Mouse (Mus musculus): ENCODE data around the gene Rpl4. TPM values are rescaled to one million over a fixed set of nuclear protein-coding genes. Genes with fewer than 3 reads are reported as not detected.
"Not testable (repeated sequence)": the region's sequence is repeated elsewhere in the genome, so short reads cannot be mapped to it uniquely, and the experiment has no call there.

The Rpl4 gene
- 801 and 813 TPM in 2 replicates for polyA plus RNA-seq (2016; fragmentation: Nextera tagmentation; extraction: Ambion mirVana)

DNA sequence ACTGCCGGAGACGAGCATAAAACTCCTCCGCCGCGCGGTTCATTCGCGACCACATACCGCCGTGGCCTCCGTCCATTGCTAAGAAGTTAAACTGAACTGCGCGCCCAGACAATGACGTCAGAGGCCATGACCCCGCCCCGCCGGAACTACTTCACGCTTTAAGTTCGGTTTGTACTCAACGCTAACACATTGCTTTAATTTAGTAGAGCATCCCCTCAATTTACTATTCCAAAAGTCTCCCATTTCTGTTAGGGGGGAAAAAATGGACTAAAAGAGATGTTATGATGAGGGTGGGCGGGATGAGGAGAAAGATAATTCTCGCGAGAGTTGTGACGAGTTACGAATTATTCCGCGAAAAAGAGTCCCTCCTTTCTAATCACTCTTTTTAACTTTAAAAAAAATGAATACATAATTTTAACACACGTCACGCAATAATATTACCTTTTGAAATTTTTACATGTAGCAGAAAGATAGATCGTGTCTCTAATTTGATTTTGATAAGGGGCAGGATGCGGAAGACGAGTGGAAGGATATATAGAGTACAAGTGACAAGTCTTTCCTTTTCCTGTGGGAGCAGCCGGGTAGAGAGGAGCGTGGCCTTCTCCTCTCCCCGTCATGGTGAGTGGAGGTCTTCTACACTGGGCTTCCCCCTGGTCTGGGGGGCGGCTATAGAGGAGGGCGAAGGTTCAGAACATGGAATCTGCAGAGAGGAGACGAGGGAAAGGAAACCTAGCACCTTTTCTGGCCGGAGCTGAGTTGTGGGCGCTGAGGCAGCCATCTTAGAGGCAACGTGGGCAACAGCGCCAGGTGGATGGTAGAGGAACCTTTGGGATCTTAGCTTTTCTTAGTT is at the start of gene Rpl4, which contains the start of gene Zwilch:
TSS of gene Rpl4 (plus strand) at position 560 of the 850 bp plus-strand sequence.
TSS of gene Zwilch (minus strand) at position 289 of the 850 bp plus-strand sequence.
- WGBS = under 1% methylated on average over 42 of the region's 42 CpGs
- peak within 1 kb of the TSS; percentile 71 for H3K9ac ChIP-seq

DNA sequence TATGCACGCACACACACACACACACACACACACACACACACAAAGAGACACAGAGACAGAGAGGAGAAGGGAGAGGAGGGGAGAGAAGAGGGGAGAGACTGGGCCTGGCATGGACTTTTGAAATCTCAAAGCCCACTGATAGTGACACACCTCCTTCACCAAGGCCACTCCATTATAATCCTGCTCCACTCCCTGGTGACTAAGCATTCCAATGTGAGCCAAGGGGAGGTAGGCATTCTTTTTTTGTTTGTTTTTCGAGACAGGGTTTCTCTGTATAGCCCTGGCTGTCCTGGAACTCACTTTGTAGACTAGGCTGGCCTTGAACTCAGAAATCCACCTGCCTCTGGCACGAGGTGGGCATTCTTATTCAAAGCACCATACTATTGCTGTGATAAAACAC is 48.3 kb upstream of the Rpl4 start:
- 64% methylated on average over 3 of the region's 3 CpGs for WGBS

More for the DNA sequence above, at the start of gene Rpl4, which contains the start of gene Zwilch:
- Histone ChIP-seq H3K4me1 (peaks cover 17% of the 10 kb centered on the region; the same call in 1 of the 2 replicates), H3K4me2 (replicated peaks) (peak within 1 kb of the TSS; percentile 81), H3K27ac (no peak within 1 kb of the TSS), H3K36me3 (peaks cover 30% of the 10 kb centered on the region), H3K27me3 (replicated peaks) (no peaks in the 10 kb centered on the region), H3K4me3 (peak within 1 kb of the TSS; percentile 71), H3K9me3 (no peaks in the 10 kb centered on the region)
- peak; percentile 88 for ATAC-seq (ENCODE audit: low FRiP score, low read depth)

DNA sequence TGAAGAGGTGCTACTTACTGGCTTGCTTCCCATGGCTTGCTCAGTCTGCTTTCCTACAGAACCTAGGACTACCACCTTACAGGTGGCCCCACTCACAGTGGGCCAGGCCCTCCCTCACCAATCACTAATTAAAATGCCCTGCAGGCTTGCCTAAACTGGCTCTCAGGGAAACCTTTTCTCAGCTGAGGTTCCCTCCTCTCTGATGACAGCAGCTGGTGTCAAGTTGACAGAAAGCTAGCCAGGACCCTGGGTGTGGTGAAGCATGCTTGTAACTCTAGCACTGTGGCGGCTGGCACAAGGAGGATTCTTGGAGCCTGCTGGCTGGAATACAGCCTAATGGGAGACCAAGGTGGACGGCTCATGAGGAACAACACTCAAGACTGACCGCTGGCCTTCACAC is 47.9 kb upstream of the Rpl4 start:
- Histone ChIP-seq H3K27ac (no peak overlapping the region), H3K4me2 (replicated peaks) (no peak overlapping the region), H3K36me3 (no peaks in the 10 kb centered on the region), H3K27me3 (replicated peaks) (no peaks in the 10 kb centered on the region), H3K4me3 (no peak overlapping the region), H3K4me1 (no peaks in the 10 kb centered on the region), H3K9ac (no peak overlapping the region), H3K9me3 (no peaks in the 10 kb centered on the region)
- WGBS = 81% methylated on average over 3 of the region's 3 CpGs
- ATAC-seq (ENCODE audit: low FRiP score, low read depth) = no peak

More for the DNA sequence above, 48.3 kb upstream of the Rpl4 start:
- H3K4me1 ChIP-seq; H3K9me3 ChIP-seq; H3K36me3 ChIP-seq; H3K4me2 ChIP-seq (replicated peaks); H3K27ac ChIP-seq; H3K4me3 ChIP-seq; H3K9ac ChIP-seq; H3K27me3 ChIP-seq (replicated peaks); ATAC-seq (ENCODE audit: low FRiP score, low read depth): not testable (repeated sequence)

DNA sequence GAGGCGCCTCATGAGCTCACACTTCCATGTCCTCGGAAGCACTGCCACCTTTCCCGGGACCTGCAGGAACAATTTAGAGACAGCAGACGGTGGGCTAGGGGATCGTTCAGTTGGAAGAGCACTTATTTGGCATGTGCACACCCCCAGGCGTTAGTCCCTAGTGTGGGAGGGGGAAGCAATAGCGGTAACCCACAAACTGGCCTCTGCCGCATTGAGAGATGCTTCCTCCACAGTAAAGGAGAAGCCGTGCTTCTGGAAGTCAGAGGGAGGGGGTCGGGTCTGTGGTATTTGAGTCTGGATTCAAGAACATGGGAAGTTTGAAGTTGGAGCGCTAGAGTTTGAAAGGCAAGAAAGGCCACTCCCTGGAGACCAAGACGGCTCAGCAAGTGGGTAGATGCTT is 47.1 kb upstream of the Rpl4 start:
- Histone ChIP-seq H3K4me3 (no peak overlapping the region), H3K27ac (no peak overlapping the region), H3K4me2 (replicated peaks) (no peak overlapping the region), H3K4me1 (no peaks in the 10 kb centered on the region), H3K36me3 (no peaks in the 10 kb centered on the region), H3K9ac (no peak overlapping the region), H3K27me3 (replicated peaks) (no peaks in the 10 kb centered on the region), H3K9me3 (no peaks in the 10 kb centered on the region)
- WGBS = 78% methylated on average over 12 of the region's 12 CpGs
- ATAC-seq (ENCODE audit: low FRiP score, low read depth) = no peak

DNA sequence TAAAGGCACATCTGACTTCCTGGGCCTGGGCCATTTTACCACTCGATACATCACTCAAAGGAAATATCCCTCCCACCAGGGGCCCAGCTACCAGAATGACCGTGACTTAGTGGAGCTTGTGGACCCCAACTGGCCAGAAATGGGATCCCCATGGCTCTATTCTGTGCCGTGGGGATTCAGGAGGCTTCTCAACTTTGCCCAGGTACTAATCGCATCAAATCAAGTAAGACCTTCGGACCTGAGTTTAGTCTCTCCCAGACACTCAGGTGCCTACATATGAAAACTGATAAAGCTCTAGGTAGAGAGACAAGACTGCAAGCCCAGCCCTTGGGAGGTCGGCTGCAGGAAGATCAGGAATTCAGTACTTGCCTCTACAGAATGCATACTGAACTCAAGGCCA is 41.6 kb upstream of the Rpl4 start:
- no peak overlapping the region for H3K4me2 ChIP-seq (replicated peaks)
- 86% methylated on average over 6 of the region's 6 CpGs for WGBS
- no peaks in the 10 kb centered on the region for H3K9me3 ChIP-seq
- no peaks in the 10 kb centered on the region for H3K27me3 ChIP-seq (replicated peaks)
- H3K27ac ChIP-seq = no peak overlapping the region
- no peak for ATAC-seq (ENCODE audit: low FRiP score, low read depth)
- H3K4me3 ChIP-seq = no peak overlapping the region
- H3K9ac ChIP-seq = no peak overlapping the region
- no peaks in the 10 kb centered on the region for H3K36me3 ChIP-seq
- H3K4me1 ChIP-seq = no peaks in the 10 kb centered on the region

DNA sequence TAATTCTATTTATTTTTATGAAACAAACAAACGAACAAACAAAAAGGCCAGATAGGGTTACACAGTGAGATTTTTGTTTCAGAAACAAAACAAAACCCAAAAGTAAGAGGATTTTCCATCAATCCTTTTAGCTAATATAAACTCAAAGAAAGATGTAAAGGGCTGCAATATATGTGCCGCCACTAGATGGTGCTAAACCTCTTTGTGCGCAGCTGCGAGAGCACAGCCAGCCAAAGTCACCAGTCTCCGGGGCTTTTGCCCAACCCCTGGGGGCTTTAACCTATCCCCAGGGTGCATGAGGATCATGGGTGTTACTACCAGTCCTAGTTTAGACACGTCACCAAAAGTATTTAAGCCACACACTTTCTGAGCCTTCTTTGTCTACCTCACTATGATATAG is 34.3 kb upstream of the Rpl4 start:
- not testable (repeated sequence) for ATAC-seq (ENCODE audit: low FRiP score, low read depth); H3K9ac ChIP-seq; H3K4me3 ChIP-seq; H3K9me3 ChIP-seq; H3K27ac ChIP-seq; H3K4me2 ChIP-seq (replicated peaks); H3K4me1 ChIP-seq; H3K27me3 ChIP-seq (replicated peaks)
- H3K36me3 ChIP-seq = peaks cover 15% of the 10 kb centered on the region; the same call in 1 of the 2 replicates
- WGBS = 9% methylated on average over 6 of the region's 6 CpGs

DNA sequence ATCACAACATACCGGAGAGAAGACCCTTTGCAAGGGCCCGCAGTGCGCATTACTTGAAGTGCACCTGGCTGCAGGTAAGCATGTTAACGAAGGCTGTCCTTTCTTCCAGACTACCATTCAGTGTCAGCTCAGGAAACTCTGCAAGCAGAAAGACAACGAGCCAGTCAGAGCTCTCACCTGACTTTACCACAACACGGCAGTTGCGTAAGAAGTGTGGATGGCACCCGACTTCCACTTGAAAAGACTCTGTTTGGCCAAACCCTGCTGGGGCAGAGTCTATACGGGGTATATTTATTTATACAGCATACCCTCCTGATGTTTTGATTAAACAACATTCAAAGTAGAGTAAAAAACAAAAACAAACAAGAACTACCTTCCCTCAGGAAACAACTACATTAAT is 33.3 kb upstream of the Rpl4 start:
- Histone ChIP-seq H3K9ac (no peak overlapping the region), H3K9me3 (no peaks in the 10 kb centered on the region), H3K4me3 (no peak overlapping the region), H3K27me3 (replicated peaks) (no peaks in the 10 kb centered on the region), H3K36me3 (peaks cover 16% of the 10 kb centered on the region; the same call in 1 of the 2 replicates), H3K4me1 (no peaks in the 10 kb centered on the region), H3K4me2 (replicated peaks) (no peak overlapping the region), H3K27ac (no peak overlapping the region)
- WGBS = 92% methylated on average over 9 of the region's 9 CpGs
- ATAC-seq (ENCODE audit: low FRiP score, low read depth) = no peak

DNA sequence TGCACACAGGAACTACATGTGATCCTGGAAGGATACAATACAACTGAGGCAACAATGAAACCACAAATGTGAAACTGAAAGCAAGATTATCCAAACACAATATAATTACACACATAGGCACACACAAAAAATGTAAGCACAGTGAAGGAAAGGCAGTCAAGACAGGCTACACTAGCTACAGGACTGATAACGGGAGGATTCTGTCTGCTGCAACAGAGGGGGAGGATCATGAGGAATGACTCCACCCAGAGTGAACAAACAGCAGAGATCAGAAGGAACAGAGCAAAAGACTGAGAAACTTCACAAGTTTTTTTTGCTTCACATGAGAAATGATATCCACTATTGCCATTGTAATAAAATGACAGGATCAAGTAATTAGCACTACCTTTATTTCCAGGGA is 16.5 kb upstream of the Rpl4 start:
- Histone ChIP-seq H3K27me3 (replicated peaks) (no peaks in the 10 kb centered on the region), H3K4me3 (no peak overlapping the region), H3K4me1 (no peaks in the 10 kb centered on the region), H3K9ac (no peak overlapping the region), H3K27ac (no peak overlapping the region), H3K36me3 (peaks cover 32% of the 10 kb centered on the region; the same call in 1 of the 2 replicates), H3K9me3 (no peaks in the 10 kb centered on the region), H3K4me2 (replicated peaks) (no peak overlapping the region)
- no peak for ATAC-seq (ENCODE audit: low FRiP score, low read depth)
- 100% methylated on average over 1 of the region's 1 CpGs for WGBS

DNA sequence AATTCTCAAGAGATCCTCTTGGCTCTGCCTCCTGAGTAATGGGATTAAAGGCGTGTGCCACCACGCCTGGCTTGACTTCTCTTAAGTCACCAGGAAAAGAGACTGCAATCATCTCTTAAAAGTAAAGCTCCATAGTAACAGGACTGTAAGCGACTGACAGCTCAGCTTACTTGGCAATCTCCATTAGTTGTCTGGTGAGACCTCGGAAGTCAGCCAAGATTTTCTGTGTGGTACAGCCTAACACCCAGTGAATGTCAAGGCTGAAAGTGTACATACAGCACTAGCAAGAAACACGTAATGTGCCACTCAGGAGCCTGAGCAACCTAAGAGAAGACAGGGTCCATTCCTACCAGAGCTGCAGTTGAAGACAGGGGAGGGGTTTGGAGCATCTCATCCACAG is 12.7 kb upstream of the Rpl4 start:
- Histone ChIP-seq H3K36me3 (peaks cover 33% of the 10 kb centered on the region), H3K9ac (no peak overlapping the region), H3K4me2 (replicated peaks) (no peak overlapping the region), H3K4me3 (no peak overlapping the region), H3K27me3 (replicated peaks) (no peaks in the 10 kb centered on the region), H3K27ac (no peak overlapping the region), H3K4me1 (no peaks in the 10 kb centered on the region), H3K9me3 (no peaks in the 10 kb centered on the region)
- WGBS = 94% methylated on average over 5 of the region's 5 CpGs
- ATAC-seq (ENCODE audit: low FRiP score, low read depth) = no peak

DNA sequence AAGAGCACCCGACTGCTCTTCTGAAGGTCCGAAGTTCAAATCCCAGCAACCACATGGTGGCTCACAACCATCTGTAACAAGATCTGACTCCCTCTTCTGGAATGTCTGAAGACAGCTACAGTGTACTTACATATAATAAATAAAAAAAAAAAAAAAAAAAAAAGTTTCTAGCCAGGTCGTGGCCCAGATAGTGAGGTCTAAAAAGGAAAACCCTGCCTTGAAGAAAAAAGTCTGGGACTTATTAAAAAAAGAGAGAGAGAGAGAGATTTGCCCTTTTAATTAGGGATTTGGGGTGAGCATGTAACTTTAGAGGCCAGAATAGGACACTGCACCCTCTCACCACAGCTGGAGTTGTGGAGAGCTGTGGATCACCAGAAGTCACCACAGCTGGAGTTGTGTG is 3.2 kb upstream of the Rpl4 start:
- H3K4me1 ChIP-seq = peaks cover 14% of the 10 kb centered on the region; the same call in 1 of the 2 replicates
- not testable (repeated sequence) for H3K27me3 ChIP-seq (replicated peaks); H3K9me3 ChIP-seq; H3K4me3 ChIP-seq; H3K36me3 ChIP-seq; H3K9ac ChIP-seq; H3K4me2 ChIP-seq (replicated peaks); ATAC-seq (ENCODE audit: low FRiP score, low read depth); H3K27ac ChIP-seq
- 95% methylated on average over 3 of the region's 3 CpGs for WGBS

DNA sequence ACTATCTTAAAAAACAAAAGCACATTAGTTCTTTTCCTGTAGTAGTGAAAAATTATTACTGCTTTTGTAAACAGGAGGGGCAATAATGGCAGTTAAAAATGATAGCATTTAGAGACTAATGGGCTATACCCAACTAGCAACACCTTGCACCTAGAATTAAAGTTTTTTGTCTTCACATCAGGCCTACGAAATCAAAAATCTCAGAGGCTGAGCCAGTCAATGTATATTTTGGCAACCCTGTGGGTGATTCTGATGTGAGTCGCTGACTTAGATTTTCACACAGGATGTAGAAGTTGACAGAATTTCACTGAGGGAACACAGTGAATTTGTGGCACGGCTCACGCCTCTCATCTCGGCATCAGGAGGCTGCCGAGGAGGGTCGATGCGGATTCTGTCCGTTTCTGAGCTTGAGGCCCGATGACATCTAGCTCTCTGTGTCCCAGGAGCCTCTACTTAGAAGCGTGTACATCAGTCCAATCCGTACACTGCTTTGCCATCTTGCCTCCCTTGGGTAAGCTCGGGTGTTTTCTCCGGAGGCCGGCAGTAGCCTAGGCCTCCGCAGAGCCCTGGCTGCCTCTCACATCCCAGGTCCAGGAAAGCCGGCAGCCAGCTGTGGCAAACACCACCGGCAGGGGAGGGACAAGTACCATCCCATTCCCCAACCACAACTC is 895 bp upstream of the Rpl4 start:
- Histone ChIP-seq H3K4me2 (replicated peaks) (peak overlapping the region; percentile 81), H3K27me3 (replicated peaks) (no peaks in the 10 kb centered on the region), H3K9ac (peak overlapping the region; percentile 71), H3K4me1 (peaks cover 17% of the 10 kb centered on the region; the same call in 1 of the 2 replicates), H3K9me3 (no peaks in the 10 kb centered on the region), H3K27ac (no peak overlapping the region), H3K4me3 (peak overlapping the region; percentile 71), H3K36me3 (peaks cover 23% of the 10 kb centered on the region)
- WGBS = 2% methylated on average over 18 of the region's 18 CpGs
- ATAC-seq (ENCODE audit: low FRiP score, low read depth) = peak; percentile 48; the same call in 1 of the 2 replicates

DNA sequence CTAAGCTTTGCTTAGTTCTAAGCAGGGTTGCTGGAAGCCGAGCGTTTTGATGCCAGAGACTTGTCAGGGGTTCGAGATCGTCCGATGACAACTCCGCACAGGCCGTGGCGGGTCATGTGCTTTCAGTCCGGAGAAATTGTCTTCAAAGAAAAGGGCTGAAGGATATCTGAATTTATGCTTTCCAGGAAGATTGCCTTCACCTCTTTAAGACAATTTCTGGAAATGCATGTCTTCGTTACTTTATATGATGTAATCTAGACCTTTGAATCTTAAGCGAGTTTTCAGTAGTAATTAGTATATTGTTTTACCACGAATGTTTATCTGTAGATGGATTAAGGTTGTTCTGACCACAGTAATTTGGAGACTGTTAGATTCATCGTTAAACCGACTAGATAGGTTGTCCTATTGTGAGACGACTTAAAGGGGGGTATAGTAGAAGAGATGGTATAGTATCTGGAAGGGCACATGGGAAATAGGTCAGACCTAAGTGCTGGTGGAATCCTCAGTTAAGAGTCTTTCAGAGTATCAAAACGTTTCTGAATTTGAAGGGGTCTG is 568 bp downstream of the Rpl4 start:
- Histone ChIP-seq H3K9me3 (no peaks in the 10 kb centered on the region), H3K9ac (peak overlapping the region; percentile 71), H3K36me3 (peaks cover 37% of the 10 kb centered on the region), H3K4me2 (replicated peaks) (peak overlapping the region; percentile 81), H3K4me1 (peaks cover 17% of the 10 kb centered on the region; the same call in 1 of the 2 replicates), H3K4me3 (peak overlapping the region; percentile 71), H3K27ac (no peak overlapping the region), H3K27me3 (replicated peaks) (no peaks in the 10 kb centered on the region)
- under 1% methylated on average over 16 of the region's 16 CpGs for WGBS
- ATAC-seq (ENCODE audit: low FRiP score, low read depth) = no peak

Data from neural tube, embryonic 12.5 days (tissue).